Mouse (Mus musculus): ENCODE measurements at regions not wholly inside any gene's neighbourhood (a gene's known extent, or its start where the extent isn't known, plus 50 kb on each side); places are given as distances from the start of the nearest gene placed in this dataset.
"Not testable (repeated sequence)": the region's sequence is repeated elsewhere in the genome, so short reads cannot be mapped to it uniquely, and the experiment has no call there.

- 48% methylated on average over 2 of the region's 2 CpGs for whole genome bisulfite sequencing
- no peaks in the 10 kb centered on the region for H3K36me3 ChIP-seq
- H3K9ac ChIP-seq (replicated peaks): no peak overlapping the region
- H3K4me2 ChIP-seq: no peak overlapping the region
- H3K9me3 ChIP-seq: no peaks in the 10 kb centered on the region
- H3K4me3 ChIP-seq (replicated peaks): no peak overlapping the region
- H3K27ac ChIP-seq: no peak overlapping the region
- H3K27me3 ChIP-seq: no peaks in the 10 kb centered on the region
- ATAC-seq (ENCODE audit: insufficient number of reproducible peaks, insufficient read depth, low FRiP score, low TSS enrichment, low read depth): no peak
- H3K4me1 ChIP-seq (replicated peaks): peaks cover 3% of the 10 kb centered on the region; the same call in 1 of the 2 replicates
Measured at GRCm38 (mm10) chr14:86307806-86308205, 833.2 kb downstream of the Diaph3 start.

- Histone ChIP-seq H3K27ac (no peak overlapping the region), H3K27me3 (no peaks in the 10 kb centered on the region), H3K4me1 (replicated peaks) (no peaks in the 10 kb centered on the region), H3K4me3 (replicated peaks) (no peak overlapping the region), H3K9ac (replicated peaks) (no peak overlapping the region), H3K4me2 (no peak overlapping the region), H3K36me3 (no peaks in the 10 kb centered on the region), H3K9me3 (no peaks in the 10 kb centered on the region)
- 83% methylated on average over 5 of the region's 5 CpGs for WGBS
- ATAC-seq (ENCODE audit: insufficient number of reproducible peaks, insufficient read depth, low FRiP score, low TSS enrichment, low read depth): no peak
Measured at GRCm38 (mm10) chr14:86301666-86302065, 839.4 kb downstream of the Diaph3 start.

GRCm38 (mm10) chr14:86300811-86301210 is 840.2 kb downstream of the Diaph3 start:
- H3K4me1 ChIP-seq (replicated peaks): no peaks in the 10 kb centered on the region
- H3K4me2 ChIP-seq: no peak overlapping the region
- H3K27ac ChIP-seq: no peak overlapping the region
- WGBS: 86% methylated on average over 1 of the region's 1 CpGs
- H3K4me3 ChIP-seq (replicated peaks): no peak overlapping the region
- no peaks in the 10 kb centered on the region for H3K9me3 ChIP-seq
- H3K36me3 ChIP-seq: no peaks in the 10 kb centered on the region
- H3K9ac ChIP-seq (replicated peaks): no peak overlapping the region
- ATAC-seq (ENCODE audit: insufficient number of reproducible peaks, insufficient read depth, low FRiP score, low TSS enrichment, low read depth): no peak
- no peaks in the 10 kb centered on the region for H3K27me3 ChIP-seq

- no peak overlapping the region for H3K9ac ChIP-seq (replicated peaks)
- H3K4me3 ChIP-seq (replicated peaks): no peak overlapping the region
- H3K4me2 ChIP-seq: no peak overlapping the region
- H3K27me3 ChIP-seq: no peaks in the 10 kb centered on the region
- no peak for ATAC-seq (ENCODE audit: insufficient number of reproducible peaks, insufficient read depth, low FRiP score, low TSS enrichment, low read depth)
- 71% methylated on average over 2 of the region's 2 CpGs for WGBS
- H3K36me3 ChIP-seq: no peaks in the 10 kb centered on the region
- H3K27ac ChIP-seq: no peak overlapping the region
- H3K4me1 ChIP-seq (replicated peaks): no peaks in the 10 kb centered on the region
- no peaks in the 10 kb centered on the region for H3K9me3 ChIP-seq
Measured at GRCm38 (mm10) chr14:86297991-86298390, 843.0 kb downstream of the Diaph3 start.

- 82% methylated on average over 5 of the region's 5 CpGs for WGBS
- not testable (repeated sequence) for H3K9ac ChIP-seq (replicated peaks); H3K4me3 ChIP-seq (replicated peaks); H3K9me3 ChIP-seq; H3K27me3 ChIP-seq; H3K4me2 ChIP-seq; ATAC-seq (ENCODE audit: insufficient number of reproducible peaks, insufficient read depth, low FRiP score, low TSS enrichment, low read depth); H3K27ac ChIP-seq; H3K4me1 ChIP-seq (replicated peaks); H3K36me3 ChIP-seq
Measured at GRCm38 (mm10) chr14:86294606-86295005, 846.4 kb downstream of the Diaph3 start.

GRCm38 (mm10) chr14:86293804-86294203 is 847.2 kb downstream of the Diaph3 start:
- Histone ChIP-seq H3K9me3 (no peaks in the 10 kb centered on the region), H3K4me1 (replicated peaks) (no peaks in the 10 kb centered on the region), H3K4me3 (replicated peaks) (no peak overlapping the region), H3K27me3 (no peaks in the 10 kb centered on the region), H3K27ac (no peak overlapping the region), H3K4me2 (no peak overlapping the region), H3K36me3 (no peaks in the 10 kb centered on the region), H3K9ac (replicated peaks) (no peak overlapping the region)
- ATAC-seq (ENCODE audit: insufficient number of reproducible peaks, insufficient read depth, low FRiP score, low TSS enrichment, low read depth): no peak
- WGBS: 73% methylated on average over 1 of the region's 1 CpGs

- Histone ChIP-seq H3K4me1 (replicated peaks) (no peaks in the 10 kb centered on the region), H3K27ac (no peak overlapping the region), H3K4me3 (replicated peaks) (no peak overlapping the region), H3K27me3 (no peaks in the 10 kb centered on the region), H3K9me3 (no peaks in the 10 kb centered on the region), H3K4me2 (no peak overlapping the region), H3K36me3 (no peaks in the 10 kb centered on the region), H3K9ac (replicated peaks) (no peak overlapping the region)
- 74% methylated on average over 3 of the region's 3 CpGs for WGBS
- ATAC-seq (ENCODE audit: insufficient number of reproducible peaks, insufficient read depth, low FRiP score, low TSS enrichment, low read depth): no peak
Measured at GRCm38 (mm10) chr14:86293371-86293770, 847.7 kb downstream of the Diaph3 start.

GRCm38 (mm10) chr14:86290556-86290955 is 850.5 kb downstream of the Diaph3 start:
- H3K36me3 ChIP-seq: no peaks in the 10 kb centered on the region
- no peak overlapping the region for H3K9ac ChIP-seq (replicated peaks)
- H3K27ac ChIP-seq: no peak overlapping the region
- H3K4me1 ChIP-seq (replicated peaks): no peaks in the 10 kb centered on the region
- 94% methylated on average over 3 of the region's 3 CpGs for WGBS
- H3K4me3 ChIP-seq (replicated peaks): no peak overlapping the region
- H3K4me2 ChIP-seq: no peak overlapping the region
- H3K27me3 ChIP-seq: no peaks in the 10 kb centered on the region
- no peaks in the 10 kb centered on the region for H3K9me3 ChIP-seq
- no peak for ATAC-seq (ENCODE audit: insufficient number of reproducible peaks, insufficient read depth, low FRiP score, low TSS enrichment, low read depth)

- WGBS: 42% methylated on average over 8 of the region's 8 CpGs
- Histone ChIP-seq H3K9me3 (no peaks in the 10 kb centered on the region), H3K27me3 (no peaks in the 10 kb centered on the region), H3K9ac (replicated peaks) (no peak overlapping the region), H3K27ac (0 out of 2 replicates have a peak overlapping the region, but pooled peaks have one; percentile 8), H3K4me2 (peak overlapping the region; percentile 23; the same call in 1 of the 2 replicates), H3K36me3 (no peaks in the 10 kb centered on the region), H3K4me1 (replicated peaks) (peaks cover 10% of the 10 kb centered on the region; the same call in 1 of the 2 replicates), H3K4me3 (replicated peaks) (no peak overlapping the region)
- ATAC-seq (ENCODE audit: insufficient number of reproducible peaks, insufficient read depth, low FRiP score, low TSS enrichment, low read depth): no peak
Measured at GRCm38 (mm10) chr14:86261640-86262230, 879.3 kb downstream of the Diaph3 start.

GRCm38 (mm10) chr14:86254196-86254595 is 886.8 kb downstream of the Diaph3 start:
- no peak overlapping the region for H3K27ac ChIP-seq
- H3K36me3 ChIP-seq: no peaks in the 10 kb centered on the region
- H3K4me1 ChIP-seq (replicated peaks): no peaks in the 10 kb centered on the region
- no peak overlapping the region for H3K4me3 ChIP-seq (replicated peaks)
- no peaks in the 10 kb centered on the region for H3K27me3 ChIP-seq
- no peak overlapping the region for H3K9ac ChIP-seq (replicated peaks)
- ATAC-seq (ENCODE audit: insufficient number of reproducible peaks, insufficient read depth, low FRiP score, low TSS enrichment, low read depth): no peak
- WGBS: 86% methylated on average over 1 of the region's 1 CpGs
- H3K4me2 ChIP-seq: no peak overlapping the region
- no peaks in the 10 kb centered on the region for H3K9me3 ChIP-seq

- Histone ChIP-seq H3K9ac (replicated peaks) (no peak overlapping the region), H3K27me3 (no peaks in the 10 kb centered on the region), H3K4me2 (no peak overlapping the region), H3K9me3 (no peaks in the 10 kb centered on the region), H3K4me1 (replicated peaks) (no peaks in the 10 kb centered on the region), H3K36me3 (no peaks in the 10 kb centered on the region), H3K4me3 (replicated peaks) (no peak overlapping the region), H3K27ac (no peak overlapping the region)
- ATAC-seq (ENCODE audit: insufficient number of reproducible peaks, insufficient read depth, low FRiP score, low TSS enrichment, low read depth): no peak
Measured at GRCm38 (mm10) chr14:86251617-86252016, 889.4 kb downstream of the Diaph3 start.

- Histone ChIP-seq H3K9ac (replicated peaks) (no peak overlapping the region), H3K27me3 (no peaks in the 10 kb centered on the region), H3K4me2 (no peak overlapping the region), H3K9me3 (no peaks in the 10 kb centered on the region), H3K27ac (no peak overlapping the region), H3K4me3 (replicated peaks) (no peak overlapping the region), H3K36me3 (no peaks in the 10 kb centered on the region), H3K4me1 (replicated peaks) (no peaks in the 10 kb centered on the region)
- WGBS: 87% methylated on average over 4 of the region's 4 CpGs
- no peak for ATAC-seq (ENCODE audit: insufficient number of reproducible peaks, insufficient read depth, low FRiP score, low TSS enrichment, low read depth)
Measured at GRCm38 (mm10) chr14:86247686-86248085, 893.3 kb downstream of the Diaph3 start.
